8 mouse cellular contexts compared by ENCODE assay signal in genomic region chr3:134239321-134239970, GRCm38 (mm10). TPM values are rescaled to one million over a fixed set of nuclear protein-coding genes. Genes with fewer than 3 reads are reported as not detected.
A peak's percentile ranks its signal among the peaks of the same experiment; 100 is the strongest.
DNase-seq lines count a peak whose midpoint lies in the region; ATAC-seq and TF ChIP-seq lines count a peak whose summit lies in the region.

No protein-coding gene starts in this region.

- H3K27me3 ChIP-seq in forebrain, embryonic 16.5 days (replicated peaks; ENCODE audit: control insufficient read depth, insufficient read depth, low read length) = no peaks in the 10 kb centered on the region
- no peaks in the 10 kb centered on the region for H3K27me3 ChIP-seq in lung, embryonic 15.5 days

- in situ Hi-C loops in ES-E14 (cut with MboI; ENCODE audit: low sequenced_read_pairs in 2 of 2, unreplicated experiment in 2 of 2) = no loop called here

- H3K4me3 ChIP-seq in ES-E14 (ENCODE audit: insufficient read depth in 1 of 2, low read depth in 1 of 2, low read length in 2 of 2, poor library complexity in 1 of 2, severe bottlenecking in 1 of 2) = peak overlapping the region; percentile 73 to 74
- H3K4me3 ChIP-seq in forebrain, embryonic 16.5 days (replicated peaks; ENCODE audit: low read length) = peak overlapping the region; percentile 73
- H3K4me3 ChIP-seq in lung, embryonic 15.5 days = peak overlapping the region; percentile 69

- no peaks in the 10 kb centered on the region for H3K36me3 ChIP-seq in ES-E14 (ENCODE audit: control insufficient read depth, insufficient read depth, low read length, poor library complexity, severe bottlenecking)
- H3K36me3 ChIP-seq in forebrain, embryonic 16.5 days (ENCODE audit: control insufficient read depth, insufficient read depth) = no peaks in the 10 kb centered on the region
- H3K36me3 ChIP-seq in lung, embryonic 15.5 days = no peaks in the 10 kb centered on the region

- H3K27ac ChIP-seq in ES-E14 (ENCODE audit: insufficient read depth, low read depth, low read length, poor library complexity, severe bottlenecking) = no peak overlapping the region
- peak overlapping the region; percentile 95 for H3K27ac ChIP-seq in forebrain, embryonic 16.5 days (ENCODE audit: low read length)
- H3K27ac ChIP-seq in lung, embryonic 15.5 days = peak overlapping the region; percentile 75

- intact Hi-C loops in heart, postnatal 36 days (cut with DNase I) = loop anchor here (5.0 kb wide), 1 partner anchor 37 kb away; no protein-coding TSS in a partner anchor

- ATAC-seq in forebrain, embryonic 16.5 days = peak; percentile 51
- peak; percentile 25 for ATAC-seq in lung, embryonic 15.5 days (ENCODE audit: borderline replicate concordance, extremely low read depth, low FRiP score, low TSS enrichment)
- ATAC-seq in erythroid progenitor cell, adult 5-6 weeks (replicated peaks; ENCODE audit: low FRiP score, poor library complexity, severe bottlenecking) = no peak

- peak overlapping the region; percentile 86 for H3K4me2 ChIP-seq in forebrain, embryonic 16.5 days (ENCODE audit: low read length)
- peak overlapping the region; percentile 97 for H3K4me2 ChIP-seq in lung, embryonic 15.5 days

- H3K9ac ChIP-seq in ES-E14 (ENCODE audit: insufficient read depth, low read depth, low read length, poor library complexity, severe bottlenecking) = peak overlapping the region; percentile 59; the same call in 1 of the 2 replicates
- H3K9ac ChIP-seq in forebrain, embryonic 16.5 days (replicated peaks; ENCODE audit: low read depth, low read length) = peak overlapping the region; percentile 80
- H3K9ac ChIP-seq in lung, embryonic 15.5 days = peak overlapping the region; percentile 56

- 0 out of 4 replicates have a peak, but pooled peaks cover 0 to 2% of the 10 kb centered on the region in 2 experiments for H3K4me1 ChIP-seq in ES-E14 (ENCODE audit: control insufficient read depth in 2 of 2, insufficient read depth in 2 of 2, low read length in 2 of 2, poor library complexity in 1 of 2)
- peaks cover 22% of the 10 kb centered on the region for H3K4me1 ChIP-seq in forebrain, embryonic 16.5 days (replicated peaks; ENCODE audit: control insufficient read depth, insufficient read depth, low read length)
- H3K4me1 ChIP-seq in lung, embryonic 15.5 days = peaks cover 19% of the 10 kb centered on the region

- no peaks in the 10 kb centered on the region for H3K9me3 ChIP-seq in ES-E14 (ENCODE audit: control insufficient read depth, insufficient read depth, low read depth, low read length)
- no peaks in the 10 kb centered on the region for H3K9me3 ChIP-seq in forebrain, embryonic 16.5 days (ENCODE audit: control insufficient read depth, low read length)
- no peaks in the 10 kb centered on the region for H3K9me3 ChIP-seq in lung, embryonic 15.5 days

- DNase-seq in ES-E14 (ENCODE audit: low read depth, low spot score) = no peak
- DNase-seq in cerebellum, adult 11 months = peak; percentile 74
- DNase-seq in heart, postnatal 36 days = peak; percentile 56 to 63
- peak; percentile 74 to 76 for DNase-seq in layer of hippocampus, postnatal 10 days (ENCODE audit: low spot score in 2 of 2)
- DNase-seq in retina, postnatal 1 day = peak; percentile 82

- under 1% methylated on average over 37 of the region's 51 CpGs for WGBS in forebrain, embryonic 16.5 days
- WGBS in lung, embryonic 15.5 days = under 1% methylated on average over 43 of the region's 51 CpGs

TF ChIP-seq in ES-E14, 5 proteins besides CTCF, POLR2A, EP300 and RAD21:
- TF ChIP-seq CHD2 (IDR thresholded peaks at IDR 0.05; ENCODE audit: low read depth, low read length) (no peak), HCFC1 (IDR thresholded peaks at IDR 0.05; ENCODE audit: borderline replicate concordance, insufficient read depth, low read length) (no peak), MAFK (IDR thresholded peaks at IDR 0.05; ENCODE audit: insufficient read depth, low read depth, low read length) (no peak), ZC3H11A (IDR thresholded peaks at IDR 0.05; ENCODE audit: borderline replicate concordance, low read depth, low read length) (no peak), ZNF384 (IDR thresholded peaks at IDR 0.05; ENCODE audit: low read depth, low read length) (no peak)

RNA-seq across cellular contexts. Expression of gene Cxxc4, which starts 3.2 kb away (rescaled TPM):
- total RNA-seq in ES-E14 (2012; rRNA removed) = 0.11 and 0.54 TPM in 2 replicates
- 12.3 and 15.3 TPM in 2 replicates for polyA plus RNA-seq in forebrain, embryonic 16.5 days (2015; fragmentation: Nextera tagmentation; extraction: Ambion mirVana)
- total RNA-seq in heart, postnatal 36 days (2021) = 1 to 10 TPM; 2.2 to 2.5 TPM
- total RNA-seq in layer of hippocampus, postnatal 10 days (2021) = 10 to 100 TPM; 16.2 to 17.4 TPM
- 1.8 and 1.9 TPM in 2 replicates for polyA plus RNA-seq in lung, embryonic 15.5 days (2015; fragmentation: Nextera tagmentation; extraction: Ambion mirVana)
- 4.2 TPM in 1 of 2 replicates, not detected in the other for total RNA-seq in erythroid progenitor cell, adult 5-6 weeks (2015; ENCODE audit: low replicate concordance)
- not detected in 2 replicates for total RNA-seq in erythroid progenitor cell, adult 5-6 weeks (2017; ENCODE audit: low replicate concordance)
